In genomic region chr15:3707089-3708078, GRCm38 (mm10) we compare ENCODE assay signal across 11 mouse cellular contexts.
DNase-seq lines count a peak whose midpoint lies in the region; ATAC-seq and TF ChIP-seq lines count a peak whose summit lies in the region.
"Had no signal": no experiment of that assay in that cellular context is flagged by ENCODE, and none has a peak within 500 bp of the region (broad histone marks: within the 10 kb centered on the region; RNA-seq: fewer than 3 reads in every experiment).

No protein-coding gene starts in this region.

- no peak overlapping the region for H3K27ac ChIP-seq in intestine, embryonic 15.5 days
- H3K27ac ChIP-seq in intestine, embryonic 16.5 days (ENCODE audit: low read length): no peak overlapping the region
- H3K27ac ChIP-seq in layer of hippocampus, adult 2 months: no peak overlapping the region
- H3K27ac ChIP-seq: heart, embryonic 15.5 days; midbrain, embryonic 13.5 days had no signal

- peak; percentile 34 for DNase-seq in brain, adult 2 months (ENCODE audit: low read depth, low spot score)
- peak; percentile 14 for DNase-seq in gastrocnemius, postnatal 10 days
- DNase-seq in lung, postnatal 25 days (ENCODE audit: low spot score): peak; percentile 48
- DNase-seq in right cerebral cortex, postnatal 10 days (ENCODE audit: low spot score in 2 of 2): no peak
- no peak for DNase-seq in layer of hippocampus, adult 2 months (ENCODE audit: low spot score in 2 of 2)
- no peak for DNase-seq in MN1 (ENCODE audit: low spot score)
- DNase-seq: spleen, adult 18-20 months had no signal

- no peaks in the 10 kb centered on the region for H3K27me3 ChIP-seq in intestine, embryonic 15.5 days (replicated peaks)
- no peaks in the 10 kb centered on the region for H3K27me3 ChIP-seq in intestine, embryonic 16.5 days (replicated peaks; ENCODE audit: control insufficient read depth, insufficient read depth, low read length)
- H3K27me3 ChIP-seq: heart, embryonic 15.5 days; midbrain, embryonic 13.5 days had no signal

- no peak overlapping the region for H3K4me2 ChIP-seq in intestine, embryonic 15.5 days (replicated peaks)
- no peak overlapping the region for H3K4me2 ChIP-seq in intestine, embryonic 16.5 days (ENCODE audit: low read depth, low read length)
- H3K4me2 ChIP-seq: heart, embryonic 15.5 days; midbrain, embryonic 13.5 days had no signal

- no peak for TF ChIP-seq CTCF in layer of hippocampus, adult 2 months (conservative IDR thresholded peaks at IDR 0.05)

- 0 out of 2 replicates have a peak, but pooled peaks have one; percentile 36 for ATAC-seq in intestine, embryonic 15.5 days
- ATAC-seq in intestine, embryonic 16.5 days: no peak
- ATAC-seq: midbrain, embryonic 13.5 days had no signal

- H3K9me3 ChIP-seq in intestine, embryonic 15.5 days: no peaks in the 10 kb centered on the region
- no peaks in the 10 kb centered on the region for H3K9me3 ChIP-seq in intestine, embryonic 16.5 days (ENCODE audit: control insufficient read depth, low read length)
- H3K9me3 ChIP-seq: heart, embryonic 15.5 days; midbrain, embryonic 13.5 days had no signal

- H3K9ac ChIP-seq in intestine, embryonic 15.5 days: no peak overlapping the region
- no peak overlapping the region for H3K9ac ChIP-seq in intestine, embryonic 16.5 days (ENCODE audit: low read depth, low read length)
- H3K9ac ChIP-seq: heart, embryonic 15.5 days; midbrain, embryonic 13.5 days had no signal

- 62% methylated on average over 11 of the region's 11 CpGs for WGBS in intestine, embryonic 15.5 days
- 68% methylated on average over 11 of the region's 11 CpGs for WGBS in intestine, embryonic 16.5 days

- no peaks in the 10 kb centered on the region for H3K4me1 ChIP-seq in intestine, embryonic 15.5 days (replicated peaks)
- no peaks in the 10 kb centered on the region for H3K4me1 ChIP-seq in intestine, embryonic 16.5 days (ENCODE audit: control insufficient read depth, insufficient read depth, low read length)
- H3K4me1 ChIP-seq: heart, embryonic 15.5 days; midbrain, embryonic 13.5 days had no signal

- H3K4me3 ChIP-seq in intestine, embryonic 15.5 days (replicated peaks): no peak overlapping the region
- H3K4me3 ChIP-seq in intestine, embryonic 16.5 days (ENCODE audit: low read length): no peak overlapping the region
- H3K4me3 ChIP-seq in layer of hippocampus, adult 2 months: no peak overlapping the region
- H3K4me3 ChIP-seq: heart, embryonic 15.5 days; midbrain, embryonic 13.5 days had no signal

- H3K36me3 ChIP-seq in intestine, embryonic 15.5 days: no peaks in the 10 kb centered on the region
- H3K36me3 ChIP-seq in intestine, embryonic 16.5 days (ENCODE audit: control insufficient read depth, insufficient read depth, low read length): no peaks in the 10 kb centered on the region
- H3K36me3 ChIP-seq: heart, embryonic 15.5 days; midbrain, embryonic 13.5 days had no signal

Comparison
In these comparisons a context has a peak if more than half of its experiments do, and no peak if none do; other contexts are left out.
1. DNase-seq: peak in brain, adult 2 months (single experiment), gastrocnemius, postnatal 10 days (single experiment) and lung, postnatal 25 days (single experiment); none in right cerebral cortex, postnatal 10 days (0 of 2), layer of hippocampus, adult 2 months (0 of 2) and MN1 (single experiment).